Mouse (Mus musculus) cerebellum, postnatal 10 days (tissue): ENCODE results near the gene Pkn3.
A peak's percentile ranks its signal among the peaks of the same experiment; 100 is the strongest.
"Not testable (repeated sequence)": the region's sequence is repeated elsewhere in the genome, so short reads cannot be mapped to it uniquely, and the experiment has no call there.

ENCODE experiments used
- DNase-seq, 2 experiments: peaks; one replicate each; pipeline ENCODE4 v3.0.0; 2021; ENCODE audit warnings: mixed read lengths in 2 of 2

The Pkn3 gene

DNA sequence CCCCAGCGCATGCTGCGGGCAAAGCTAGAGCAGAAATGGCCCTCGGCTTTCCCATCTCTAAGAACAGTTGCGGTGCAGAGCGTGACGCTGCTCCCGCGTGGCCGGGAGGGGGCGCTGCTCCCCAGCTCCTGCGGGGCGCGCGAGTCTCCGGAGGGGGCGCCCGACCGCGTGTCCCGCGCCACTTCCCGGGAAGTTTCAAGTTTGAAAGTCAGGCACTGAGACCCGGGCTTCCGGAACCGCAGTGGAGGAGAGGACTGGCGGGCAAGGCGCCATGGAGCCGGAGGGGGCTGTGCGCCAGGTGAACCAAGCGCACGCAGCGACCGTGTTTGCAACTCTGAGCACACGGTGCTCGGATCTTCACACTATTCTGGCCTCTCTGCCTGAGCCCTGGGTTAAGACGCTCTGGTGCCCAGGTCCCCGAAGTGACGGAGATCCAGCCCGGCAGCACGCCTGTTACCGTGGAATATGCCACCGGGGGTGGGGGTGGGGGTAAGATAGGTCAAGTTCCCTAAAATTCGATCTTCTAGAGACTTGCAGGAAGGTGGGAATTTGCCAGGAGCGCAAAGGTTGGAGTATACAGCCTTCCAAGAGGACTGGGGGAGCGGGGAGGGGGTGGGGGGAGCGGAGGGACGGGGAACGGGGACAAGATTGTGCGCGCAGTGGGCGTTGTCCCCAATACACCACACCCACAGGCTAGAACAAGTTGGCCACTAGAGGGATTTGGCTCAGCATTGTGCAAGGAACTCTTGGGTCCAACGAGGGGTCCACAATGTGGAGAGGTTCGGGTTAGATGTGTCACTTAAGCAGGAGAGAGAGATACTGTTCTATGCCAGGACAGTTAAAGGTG lies at the start of gene Pkn3:
Gene Pkn3 (plus strand): TSS at position 183 of the 847 bp plus-strand sequence.
- peak; percentile 87 to 92 for DNase-seq

DNA sequence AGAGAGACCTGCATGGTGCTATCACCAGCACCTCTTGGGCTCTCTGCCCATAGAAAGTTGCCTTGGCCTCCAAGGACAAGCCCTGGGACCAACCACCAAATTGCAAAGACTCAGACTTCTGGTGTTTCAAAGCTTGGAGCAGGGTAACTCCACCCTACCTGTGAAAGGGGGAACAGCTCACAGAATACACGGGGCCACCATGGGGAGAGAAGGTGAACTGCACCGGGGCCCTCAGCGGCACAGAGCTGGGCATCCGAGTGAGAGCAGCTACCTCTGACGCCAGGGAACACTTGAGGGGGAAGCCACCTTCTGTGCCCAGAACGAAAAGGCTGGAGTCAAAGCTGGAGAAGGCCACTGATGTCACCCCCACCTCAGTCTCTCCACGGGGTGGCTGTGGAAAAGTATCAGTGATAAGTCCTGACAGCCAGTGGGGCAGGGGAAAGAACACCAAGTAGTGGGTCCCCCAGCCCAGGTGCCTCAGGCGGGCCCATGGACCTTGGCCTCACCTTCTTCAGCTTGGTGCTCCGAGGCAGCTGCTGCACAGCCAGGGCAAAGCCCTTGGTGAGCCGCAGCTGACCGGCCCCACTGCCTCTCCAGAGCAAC lies 45.1 kb upstream of the Pkn3 start:
- peak in 1 of 2 experiments; percentile 42 for DNase-seq

DNA sequence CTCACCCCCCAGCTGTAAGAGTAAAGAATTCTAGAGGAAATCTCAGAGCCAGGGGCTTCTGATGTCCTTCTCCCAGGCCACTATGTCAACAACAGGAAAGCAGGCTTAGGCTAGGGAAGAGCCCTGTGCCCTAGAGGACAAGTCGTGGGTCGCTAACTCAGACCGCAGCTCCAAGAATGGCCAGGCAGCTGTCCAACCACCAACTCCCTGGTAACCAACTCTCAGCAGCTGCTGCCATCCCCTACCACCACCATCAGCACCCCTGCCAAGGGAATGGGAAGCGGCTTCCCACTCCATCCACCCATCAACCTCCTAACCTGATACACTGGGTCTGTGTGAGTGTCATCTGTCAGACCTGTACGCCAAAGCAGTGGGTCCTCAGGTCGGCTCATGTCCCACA lies 44.5 kb upstream of the Pkn3 start:
- peak in 1 of 2 experiments; percentile 36 for DNase-seq

DNA sequence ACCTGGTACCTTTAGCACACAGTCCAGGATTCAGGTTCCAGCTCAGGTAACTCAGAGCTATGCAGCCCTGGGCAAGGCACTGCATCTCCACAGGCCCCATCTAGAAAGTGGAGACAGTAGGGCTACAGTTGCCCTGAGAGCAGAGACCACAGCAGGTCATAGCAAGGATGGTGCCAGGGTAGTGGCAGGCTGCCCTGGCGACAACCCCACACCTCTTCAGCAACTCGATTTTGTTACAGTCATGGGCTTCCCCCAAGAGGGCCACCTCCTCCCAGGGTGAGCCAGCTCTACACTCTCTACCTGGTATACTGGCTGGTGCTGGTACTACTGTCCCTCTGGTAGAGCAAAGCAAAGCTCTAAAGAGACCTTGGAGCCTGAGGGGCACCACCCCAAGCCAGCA lies 39.7 kb upstream of the Pkn3 start:
- DNase-seq, result no peak

DNA sequence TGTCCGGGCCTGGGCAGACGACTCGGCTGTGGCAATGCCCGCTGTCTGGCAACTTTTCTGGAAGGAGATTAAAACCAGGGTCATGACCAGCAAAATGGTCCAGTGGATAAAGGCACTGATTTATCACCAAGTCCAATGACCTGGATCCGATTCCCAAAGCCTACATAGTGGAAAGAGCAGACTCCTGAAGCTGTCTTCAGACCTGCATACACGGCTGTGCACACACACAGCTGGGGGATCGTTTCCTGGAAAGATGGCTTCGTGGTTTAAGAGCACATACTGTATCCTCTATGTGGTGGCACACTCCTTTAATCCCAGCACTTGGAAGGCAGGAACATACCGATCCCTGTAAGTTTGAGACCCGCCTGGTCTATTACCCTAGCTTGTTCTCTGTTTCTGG lies 39.1 kb upstream of the Pkn3 start:
- DNase-seq, result no peak

DNA sequence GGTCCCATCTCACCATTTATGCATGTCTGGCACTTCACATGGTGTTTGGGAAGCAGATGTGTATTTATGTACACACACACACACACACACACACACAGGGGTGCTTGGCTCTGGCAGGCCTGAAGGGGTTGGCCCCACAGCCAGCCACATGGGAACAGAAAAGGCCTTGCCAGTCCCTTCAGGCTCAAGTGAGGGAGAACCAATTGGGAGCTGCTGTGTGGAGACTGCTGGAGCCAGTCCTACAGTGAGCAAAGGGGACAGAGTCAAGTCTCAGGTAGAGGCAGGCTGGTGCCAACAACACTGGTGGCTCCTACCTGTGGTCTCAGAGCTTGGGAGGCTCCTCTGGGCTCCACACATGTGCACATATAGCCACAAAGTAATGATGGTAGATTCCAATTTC lies 37.8 kb upstream of the Pkn3 start:
- no peak for DNase-seq

DNA sequence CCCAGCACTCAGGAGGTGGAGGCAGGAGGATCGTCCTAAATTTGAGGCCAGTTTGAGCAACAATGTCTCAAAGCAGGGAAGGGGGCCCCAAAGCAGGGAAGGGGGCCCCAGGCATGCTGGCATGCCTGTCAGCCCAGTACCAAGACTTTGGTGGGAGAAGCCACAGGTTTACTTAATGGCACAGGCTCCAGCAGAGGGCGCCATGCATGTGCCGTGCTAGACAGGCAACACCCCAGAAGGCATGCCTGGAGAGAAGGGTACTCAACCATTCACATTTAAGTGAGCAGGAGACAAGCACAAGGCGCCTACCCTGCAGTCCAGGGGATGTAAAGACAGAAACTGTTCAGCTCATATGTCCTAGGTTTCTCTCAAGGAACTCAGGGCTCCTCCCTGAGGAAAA lies 35.0 kb upstream of the Pkn3 start:
- DNase-seq, result peak; percentile 91 to 94

DNA sequence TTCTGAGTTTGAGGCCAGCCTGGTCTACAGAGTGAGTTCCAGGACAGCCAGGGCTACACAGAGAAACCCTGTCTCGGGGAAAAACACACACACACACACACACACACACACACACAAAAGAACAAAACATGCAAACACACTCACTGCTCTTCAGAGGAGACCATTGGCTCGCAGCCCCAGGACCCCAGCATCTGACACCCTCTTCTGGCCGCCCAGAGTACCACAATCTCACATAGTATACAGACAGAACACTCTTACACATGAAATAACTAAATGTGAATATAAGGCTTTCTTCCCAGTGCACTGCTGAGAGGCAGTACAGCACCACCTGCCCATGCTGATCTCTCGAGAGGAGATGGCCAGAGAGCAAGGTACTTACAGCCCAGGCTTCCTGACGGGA lies 32.9 kb upstream of the Pkn3 start:
- no peak for DNase-seq

DNA sequence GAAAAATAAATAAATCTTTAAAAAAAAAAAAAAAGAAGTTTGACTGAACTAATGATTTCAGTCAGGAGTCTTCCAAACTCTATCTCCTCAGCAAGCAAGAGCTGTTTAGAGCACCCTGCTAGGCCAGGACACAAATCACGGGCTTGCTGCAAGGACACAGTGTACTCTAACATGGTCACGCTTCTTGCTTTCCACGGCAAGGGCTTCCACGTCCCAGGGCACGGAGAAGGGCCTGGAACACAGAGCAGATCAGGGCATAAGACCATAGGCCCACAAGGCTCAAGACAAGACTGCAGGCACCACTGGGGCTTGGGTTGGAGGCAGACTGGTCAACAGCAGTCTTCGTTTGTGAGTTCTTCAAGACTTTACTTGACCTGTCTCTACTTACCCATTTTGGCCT lies 30.4 kb upstream of the Pkn3 start:
- DNase-seq, result no peak

DNA sequence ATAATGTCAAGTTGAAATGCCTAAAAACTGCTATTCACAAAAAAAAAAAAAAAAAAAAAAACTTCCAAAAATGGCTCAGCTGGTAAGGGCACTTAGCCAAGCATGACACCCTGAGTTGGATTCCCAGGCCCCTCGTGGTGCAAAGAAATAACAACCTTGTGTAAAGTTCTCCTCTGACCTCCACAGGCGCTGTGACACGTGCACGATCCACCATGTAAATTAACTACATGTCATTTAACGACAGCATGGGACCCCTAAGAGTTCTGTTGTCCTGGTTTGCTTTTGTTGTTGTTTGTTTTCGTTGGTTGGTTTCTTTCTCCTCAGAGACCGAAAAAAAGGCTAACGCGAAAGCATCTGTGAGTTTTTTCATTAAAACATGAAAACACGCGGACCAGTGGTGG lies 29.4 kb upstream of the Pkn3 start:
- no peak for DNase-seq

DNA sequence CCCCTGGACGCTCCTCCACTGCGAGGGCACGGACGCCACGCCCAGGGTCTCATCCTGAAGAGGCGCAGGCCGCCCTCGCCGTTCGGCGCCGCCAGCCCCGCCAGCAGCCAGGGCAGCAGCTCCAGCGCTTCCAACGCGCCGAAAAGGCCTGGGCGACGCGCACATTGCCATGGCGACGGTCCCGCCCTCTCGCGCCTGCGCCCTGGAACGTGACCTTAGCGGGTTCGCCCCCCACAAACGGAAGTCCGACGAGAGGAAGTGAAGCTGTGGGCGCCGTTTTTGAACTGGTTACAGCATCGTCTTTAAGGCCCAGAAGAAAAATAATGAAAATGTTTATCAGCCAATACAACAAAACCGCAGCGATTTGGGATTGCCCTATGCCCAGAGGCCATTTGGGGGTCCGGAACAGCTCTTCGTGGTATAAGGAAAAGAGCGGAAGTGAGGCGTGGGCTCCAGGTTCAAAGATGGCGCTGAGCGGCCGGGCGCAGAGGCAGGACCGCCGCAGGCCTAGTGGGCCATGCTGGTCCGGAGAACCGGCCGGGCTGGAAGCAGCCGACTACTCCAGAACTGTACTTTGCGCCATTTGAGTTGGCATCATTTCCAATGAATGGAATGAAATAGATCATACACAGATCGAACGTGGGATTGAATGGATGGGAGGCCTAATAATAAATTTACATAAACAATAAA lies 28.6 kb upstream of the Pkn3 start, which contains the start of gene Wdr34:
Gene Wdr34 (minus strand): TSS at position 183 of the 690 bp plus-strand sequence.
- DNase-seq, result peak; percentile 99

DNA sequence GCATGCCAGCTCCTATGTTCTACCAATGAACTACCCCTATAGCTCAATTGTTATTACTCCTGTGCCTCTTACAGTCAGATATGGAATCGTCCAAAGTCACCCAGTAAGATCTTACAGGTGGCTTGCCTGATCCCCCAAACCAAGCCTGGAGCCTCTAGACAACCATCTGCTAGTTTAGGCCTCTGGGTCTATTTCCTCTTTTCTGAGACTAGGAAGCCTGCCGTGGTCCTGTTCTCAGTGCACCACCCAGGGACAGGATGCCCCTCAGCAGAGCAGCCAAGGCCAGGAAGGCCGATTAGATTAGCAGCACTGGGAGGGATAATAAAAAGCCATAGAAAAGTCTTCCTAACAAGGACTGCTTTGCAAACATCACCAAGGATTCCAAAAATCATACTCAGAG lies 27.7 kb upstream of the Pkn3 start:
- DNase-seq, result no peak

DNA sequence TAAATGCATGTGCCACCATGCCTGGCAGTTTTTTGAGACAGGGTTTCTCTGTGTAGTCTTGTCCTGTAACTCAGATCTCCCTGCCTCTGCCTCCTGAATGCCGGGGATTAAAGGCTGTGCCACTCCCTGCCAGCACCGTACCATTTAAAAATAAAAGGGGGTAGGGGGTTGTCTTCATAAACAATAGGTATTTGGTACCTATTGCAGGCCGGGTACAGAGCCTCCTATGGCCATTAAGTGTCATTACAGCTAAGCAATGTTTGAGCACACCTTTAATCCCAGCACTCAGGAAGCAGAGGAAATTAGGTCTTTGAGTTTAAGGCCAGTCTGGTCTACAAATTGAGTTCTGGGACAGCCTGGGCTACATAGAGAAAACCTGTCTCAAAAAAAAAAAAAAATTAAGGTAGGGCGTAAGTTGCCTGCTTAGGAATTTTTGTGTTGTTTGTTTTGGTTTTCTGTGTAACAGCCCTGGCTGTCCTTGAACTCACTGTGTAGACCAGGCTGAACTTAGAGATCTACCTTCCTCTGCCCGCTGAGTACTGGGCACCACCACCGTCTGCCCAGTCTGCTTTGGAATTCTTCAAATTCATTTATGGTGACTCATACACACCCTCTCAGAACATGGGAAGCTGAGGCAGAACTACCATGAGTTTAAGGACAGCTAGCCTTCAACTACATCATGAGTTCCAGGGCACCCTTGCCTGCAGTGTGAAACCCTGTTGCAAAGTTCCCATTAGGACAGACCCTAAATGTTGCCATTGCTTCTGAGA lies 25.3 kb upstream of the Pkn3 start:
- DNase-seq, result no peak

DNA sequence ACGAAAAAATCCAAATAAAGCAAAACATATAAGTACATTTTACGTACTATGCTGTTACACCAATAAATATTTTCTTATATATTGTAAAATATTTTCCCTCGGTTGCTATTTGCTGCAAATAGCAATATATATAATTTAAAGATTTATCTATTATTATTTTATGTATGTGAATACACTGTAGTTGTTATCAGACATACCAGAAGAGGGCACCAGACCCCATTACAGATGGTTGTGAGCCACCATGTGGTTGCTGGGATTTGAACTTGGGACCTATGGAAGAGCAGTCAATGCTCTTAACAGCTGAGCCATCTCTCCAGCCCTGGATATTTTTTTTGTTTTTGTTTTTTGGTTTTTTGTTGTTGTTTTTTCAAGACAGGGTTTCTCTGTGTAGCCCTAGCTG lies 22.2 kb upstream of the Pkn3 start:
- not testable (repeated sequence) for DNase-seq

DNA sequence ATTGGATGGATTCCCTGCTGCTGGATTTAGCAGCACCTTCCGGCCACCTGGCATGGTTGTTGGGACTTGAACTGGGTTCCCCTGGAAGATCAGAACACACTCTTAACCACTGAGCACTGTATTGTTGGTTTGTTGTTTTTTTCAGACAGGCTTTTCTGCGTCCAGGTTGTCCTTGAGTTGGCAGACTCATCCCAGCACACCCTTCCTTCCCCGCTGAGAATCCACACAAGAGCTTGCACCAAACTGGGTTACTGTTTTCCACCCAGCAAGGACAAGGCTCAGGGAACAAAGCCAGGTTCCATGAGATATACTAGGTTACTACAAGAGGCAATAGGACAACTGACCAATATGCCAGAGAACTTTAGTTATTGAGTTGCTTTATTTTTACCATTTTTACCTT lies 20.7 kb upstream of the Pkn3 start:
- DNase-seq, result no peak

DNA sequence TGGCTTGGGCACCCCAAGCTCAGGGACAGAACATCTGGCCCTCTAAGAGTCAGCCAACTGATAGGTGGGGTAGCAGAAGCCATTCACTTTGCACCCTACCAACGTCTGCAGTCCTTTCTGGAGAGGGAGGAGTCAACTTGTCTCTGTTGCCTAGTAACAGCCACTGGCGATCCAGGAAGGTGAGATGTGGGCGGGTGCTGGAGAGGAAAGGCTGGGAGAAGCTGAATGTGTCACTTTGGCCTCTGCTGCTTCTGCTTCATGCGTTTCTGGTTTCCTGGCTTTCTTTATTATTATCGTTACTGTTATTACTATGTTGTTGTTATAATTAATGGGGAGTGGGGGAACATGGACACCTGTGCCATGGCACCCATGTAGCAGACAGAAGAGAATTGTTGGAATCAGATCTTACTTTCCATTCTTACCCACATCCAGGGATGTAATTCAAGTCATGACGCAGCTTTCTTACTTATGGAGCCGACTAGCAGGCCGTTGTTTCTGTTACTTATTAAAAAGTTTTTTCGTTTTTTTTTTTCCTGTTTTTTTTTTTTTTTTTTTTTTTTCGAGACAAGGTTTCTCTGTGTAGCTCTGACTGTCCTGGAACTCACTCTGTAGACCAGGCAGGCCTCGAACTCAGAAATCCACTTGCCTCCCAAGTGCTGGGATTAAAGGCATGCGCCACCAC lies 20.1 kb upstream of the Pkn3 start, which contains the start of gene Set:
Gene Set (plus strand): TSS at position 156 of the 682 bp plus-strand sequence.
- DNase-seq, result peak; percentile 30 to 43

DNA sequence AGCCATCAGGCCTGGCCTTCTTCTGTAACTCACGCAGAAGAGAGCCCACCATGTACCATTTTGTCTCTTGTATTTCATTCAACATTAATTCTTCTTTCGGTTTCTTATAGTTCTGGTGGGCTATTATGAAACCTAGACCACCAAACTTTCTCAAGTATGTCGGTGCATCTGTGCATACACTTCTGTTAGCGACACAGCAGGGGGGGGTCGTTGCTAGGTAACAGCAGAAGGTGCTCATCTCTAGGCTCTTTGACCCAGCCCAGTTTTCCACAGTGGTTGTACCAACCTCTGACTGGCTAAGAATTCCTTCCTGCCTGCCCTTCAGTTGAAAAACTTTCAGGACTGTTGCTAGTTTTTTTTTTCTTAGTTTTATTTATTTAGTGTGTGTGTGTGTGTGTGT lies 19.1 kb upstream of the Pkn3 start:
- DNase-seq, result no peak

DNA sequence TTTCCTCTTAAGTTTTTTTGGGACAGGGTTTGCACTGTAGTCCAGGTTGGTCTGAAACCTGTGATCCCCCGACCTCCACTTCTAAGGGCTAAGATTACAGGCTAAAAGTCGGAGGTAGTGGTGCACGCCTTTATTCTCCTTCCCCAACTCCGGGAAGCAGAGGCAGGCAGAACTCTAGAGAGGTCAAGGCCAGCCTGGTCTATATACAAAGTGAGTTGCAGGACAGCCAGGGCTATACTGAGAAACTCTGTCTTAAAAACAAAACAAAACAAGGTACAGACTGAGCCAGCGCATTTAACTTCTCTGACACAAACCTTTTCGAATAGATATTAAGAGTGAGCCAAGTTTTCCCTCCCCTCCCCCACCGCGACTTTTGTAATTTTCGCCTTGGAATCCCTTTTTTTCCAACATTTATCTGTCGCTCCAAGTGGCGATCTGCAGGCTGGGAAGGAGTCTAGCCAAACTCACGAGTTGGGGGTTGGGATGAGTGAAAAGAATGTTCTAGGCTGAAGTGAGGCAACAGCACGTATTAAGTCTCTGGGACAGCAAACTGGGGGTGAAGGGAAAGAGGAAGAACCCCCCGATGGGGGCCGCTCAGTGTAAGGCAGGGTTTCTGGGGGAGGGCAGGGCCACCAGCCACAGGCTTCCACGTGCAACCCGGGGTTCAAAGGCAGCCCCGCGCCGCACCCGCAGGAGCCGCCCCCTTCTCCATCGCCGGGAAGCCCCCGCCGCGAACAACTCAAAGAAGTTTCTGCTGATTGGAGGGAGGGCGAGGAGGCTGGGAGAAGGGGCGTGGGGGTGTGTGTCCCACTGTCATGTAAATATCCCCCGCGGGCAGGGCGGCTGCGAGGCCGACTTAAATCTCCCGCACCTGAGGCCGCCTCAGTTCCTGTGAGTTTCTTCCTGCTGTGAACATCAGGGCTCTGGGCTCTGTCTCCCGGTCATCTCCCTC lies 16.0 kb upstream of the Pkn3 start:
- peak; percentile 50 to 54 for DNase-seq

DNA sequence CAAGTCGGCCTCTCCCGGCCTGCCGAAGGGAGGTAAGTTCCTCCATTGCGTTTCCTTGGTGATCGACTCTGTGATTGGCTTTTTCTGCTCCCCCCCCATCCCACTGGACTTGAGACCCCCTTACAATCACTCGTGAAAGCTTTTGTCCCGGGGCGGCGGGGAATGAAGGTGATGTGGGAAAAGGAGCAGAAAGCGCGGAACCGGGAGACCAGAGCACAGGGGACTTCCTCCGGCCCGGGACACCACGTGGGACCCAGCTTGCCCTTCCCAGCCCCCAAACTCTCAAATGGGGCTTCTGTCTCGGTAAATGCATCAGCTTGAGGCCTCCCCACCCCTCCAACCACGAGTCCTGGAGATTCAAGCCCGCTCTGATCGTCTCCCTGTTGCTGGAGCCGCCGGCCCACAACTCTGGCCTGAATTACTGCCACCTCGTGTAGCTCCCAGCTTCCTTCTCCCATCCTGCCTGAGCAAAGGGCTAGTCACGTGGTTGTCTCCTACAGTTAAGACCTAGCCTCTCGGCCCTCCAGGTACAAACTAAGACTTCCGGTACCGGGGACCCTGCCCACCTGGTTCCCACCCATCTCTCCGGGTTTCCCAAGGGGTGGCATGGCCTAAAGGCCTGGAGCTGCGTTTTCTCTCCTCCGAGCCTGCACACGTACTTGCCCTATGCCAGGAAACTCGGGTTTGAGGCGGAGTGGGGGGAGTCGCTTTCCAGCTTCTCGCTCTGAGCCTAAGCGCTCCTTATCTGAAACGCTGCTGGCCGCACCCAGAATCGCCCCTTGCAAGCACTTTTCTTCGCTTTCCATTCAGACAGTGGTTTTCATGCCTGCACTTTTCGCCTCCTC lies 15.0 kb upstream of the Pkn3 start:
- DNase-seq, result peak; percentile 61 to 63

DNA sequence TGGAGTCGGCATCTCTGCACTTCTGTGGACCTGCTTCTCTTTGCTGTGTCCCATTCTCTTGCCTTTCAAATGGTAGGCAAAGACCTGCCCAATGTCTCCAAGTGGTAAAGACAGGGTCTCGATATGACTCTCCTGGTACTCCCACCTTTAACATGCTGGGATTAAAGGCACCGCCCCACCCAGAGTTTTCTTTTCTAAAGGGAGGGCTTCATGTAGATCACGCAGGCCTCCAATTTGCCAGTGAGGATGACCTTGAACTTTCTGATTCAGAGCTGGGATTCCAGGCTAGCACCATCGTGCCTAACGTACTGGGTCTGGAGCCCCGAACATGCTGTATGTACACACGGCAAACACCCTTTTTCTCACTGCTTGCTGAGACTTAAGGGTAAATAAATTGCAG lies 14.2 kb upstream of the Pkn3 start:
- DNase-seq, result no peak
